Mouse (Mus musculus) embryonic stem cell, embryonic (primary cell): ENCODE results near the gene Tent2.
"Not testable (repeated sequence)": the region's sequence is repeated elsewhere in the genome, so short reads cannot be mapped to it uniquely, and the experiment has no call there.

Experiments used
- CTCF ChIA-PET, 4 experiments: fragments of 300-600 bp in 2 of 4; fragments of 350-600 bp in 2 of 4; sonication (Branson Sonifier 250); formaldehyde crosslinking; loops; one replicate each; lab custom pipeline; 2022; ENCODE audit warnings: inconsistent platforms in 2 of 4; lab: Charles Lee
- POLR2A ChIA-PET, 4 experiments: fragments of 300-600 bp in 2 of 4; fragments of 350-600 bp in 2 of 4; sonication (Branson Sonifier 250); formaldehyde crosslinking; loops; one replicate each; lab custom pipeline; 2022; ENCODE audit warnings: antibody characterized with exemption in 4 of 4, inconsistent platforms in 1 of 4; lab: Charles Lee

The Tent2 gene

DNA sequence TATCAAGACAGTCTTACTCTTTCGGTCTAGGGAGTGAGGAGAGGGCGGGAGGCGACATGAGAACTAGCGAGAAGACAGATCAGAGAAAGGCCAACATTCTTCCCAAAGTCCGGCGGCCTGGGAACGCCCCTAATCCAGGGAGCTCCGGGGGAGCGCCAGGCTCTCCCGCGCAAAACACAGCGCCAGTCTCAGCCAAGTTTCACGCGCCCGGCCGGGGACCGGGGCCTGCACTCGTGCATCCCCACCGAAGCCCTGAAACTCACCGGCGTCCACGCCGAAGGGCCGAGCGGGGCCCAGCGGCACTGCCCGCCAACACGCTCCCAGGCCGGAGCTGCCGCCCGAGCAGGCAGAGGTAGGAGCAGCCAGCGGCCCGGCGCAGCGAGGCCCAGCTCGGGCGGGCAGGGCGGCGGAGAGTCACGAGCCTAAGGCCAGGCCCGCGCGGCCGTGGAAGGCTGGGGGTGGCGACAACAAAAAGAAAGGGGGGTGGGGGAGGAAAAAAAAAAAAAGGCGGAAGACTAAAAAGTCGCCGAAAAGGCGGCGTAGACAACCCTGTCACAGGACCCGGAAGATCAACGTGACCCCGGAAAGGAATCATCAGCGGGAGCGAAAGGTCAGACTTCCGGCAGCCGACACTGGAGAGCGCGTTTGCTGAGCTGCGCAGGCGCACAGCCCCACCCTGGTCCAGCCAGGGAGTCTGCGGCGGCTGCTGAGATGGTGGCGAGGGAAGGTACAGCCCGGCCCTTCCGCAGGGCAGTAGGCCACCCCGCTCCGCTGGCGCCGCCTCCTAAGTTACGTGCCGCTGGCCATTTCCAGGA is at the start of gene Tent2:
Gene Tent2 (minus strand): TSS at position 555 of the 815 bp plus-strand sequence.
- ChIA-PET POLR2A (interaction anchor here (0.5 to 2.4 kb wide), 46 partner anchors 8 to 976 kb away, joined by 3 to 15 read pairs (median 4); partner anchors contain the start of genes Cmya5 (in 3 of the 4), Dhfr (in 2 of the 4), Msh3 (in 2 of the 4) and Bhmt (in 1 of the 4)), CTCF (interaction anchor here in 3 of 4 experiments (0.6 to 1.5 kb wide), 2 partner anchors 51 to 380 kb away, joined by 3 to 6 read pairs (median 4); no protein-coding TSS in a partner anchor)

DNA sequence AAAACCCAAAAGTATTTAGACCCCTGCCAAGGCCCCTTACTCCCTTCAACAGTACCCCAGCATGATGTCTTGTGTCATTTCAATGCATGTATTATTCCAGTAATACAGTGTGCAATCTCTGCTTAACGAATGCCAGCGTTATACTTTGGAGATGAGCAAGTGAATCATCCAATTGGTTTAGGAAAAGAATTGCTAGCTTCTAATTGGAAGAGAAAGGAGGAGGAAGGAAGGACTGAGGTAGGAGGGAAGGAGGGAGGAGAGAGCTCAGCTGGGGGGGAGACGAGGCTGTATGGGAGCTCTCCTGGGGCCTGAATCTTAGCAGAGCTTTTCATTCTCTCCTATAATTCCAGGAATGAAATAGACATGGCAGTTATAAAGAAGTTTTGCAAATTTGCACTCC is 49.0 kb upstream of the Tent2 start:
- ChIA-PET CTCF (interaction anchor here (0.6 to 2.5 kb wide), 9 partner anchors 244 to 1188 kb away, joined by 3 to 29 read pairs (median 5); no protein-coding TSS in a partner anchor), POLR2A (interaction anchor here in 2 of 4 experiments (0.6 to 0.7 kb wide), 2 partner anchors 248 to 726 kb away, joined by 4 to 10 read pairs; no protein-coding TSS in a partner anchor)

DNA sequence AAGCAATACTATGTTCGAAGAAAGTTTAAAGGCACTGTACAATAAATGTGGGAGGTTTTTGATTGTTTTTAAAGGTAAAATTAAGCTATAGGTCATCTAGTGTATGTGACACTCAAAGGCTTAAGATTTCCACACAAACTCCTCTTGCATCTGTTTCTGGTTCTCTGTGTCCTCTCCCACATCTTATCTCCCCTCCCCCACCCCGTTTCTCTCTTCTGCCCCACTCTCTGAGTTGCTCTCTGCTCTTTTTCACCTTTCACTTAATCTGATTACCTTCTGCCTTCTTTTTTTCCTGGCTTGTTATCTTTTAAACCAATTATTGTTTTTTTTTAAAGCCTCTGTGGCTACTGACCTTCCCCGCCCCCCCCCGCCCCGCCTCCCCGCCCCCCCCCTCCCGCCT is 47.4 kb upstream of the Tent2 start:
- ChIA-PET POLR2A (interaction anchor here in 2 of 4 experiments (0.6 to 0.7 kb wide), 2 partner anchors 410 to 887 kb away, joined by 4 read pairs; no protein-coding TSS in a partner anchor), CTCF (no interaction called here)

DNA sequence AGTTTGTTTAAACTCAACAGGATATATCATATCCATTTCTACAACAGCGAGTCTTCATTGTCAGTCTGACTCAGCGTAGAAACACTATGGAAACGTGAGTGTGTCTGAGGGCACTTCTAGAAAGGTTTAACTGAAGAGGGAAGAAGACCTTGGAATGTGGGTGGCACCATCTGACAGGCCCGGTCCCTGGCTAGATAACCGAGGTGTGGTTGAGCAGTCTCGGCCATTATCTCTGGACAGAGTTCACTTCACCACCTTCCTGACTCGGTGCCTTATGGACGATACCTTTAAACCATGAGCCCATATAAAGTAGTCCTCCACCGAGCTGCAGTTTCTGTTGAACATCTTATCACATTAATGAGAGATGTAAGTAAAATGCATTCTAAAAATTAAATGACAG is 46.9 kb upstream of the Tent2 start:
- ChIA-PET CTCF (no interaction called here), POLR2A (interaction anchor here in 2 of 4 experiments (0.6 to 1.0 kb wide), 2 partner anchors 47 to 410 kb away, joined by 4 to 5 read pairs; partner anchors contain the start of gene Tent2 (in 1 of the 2))

DNA sequence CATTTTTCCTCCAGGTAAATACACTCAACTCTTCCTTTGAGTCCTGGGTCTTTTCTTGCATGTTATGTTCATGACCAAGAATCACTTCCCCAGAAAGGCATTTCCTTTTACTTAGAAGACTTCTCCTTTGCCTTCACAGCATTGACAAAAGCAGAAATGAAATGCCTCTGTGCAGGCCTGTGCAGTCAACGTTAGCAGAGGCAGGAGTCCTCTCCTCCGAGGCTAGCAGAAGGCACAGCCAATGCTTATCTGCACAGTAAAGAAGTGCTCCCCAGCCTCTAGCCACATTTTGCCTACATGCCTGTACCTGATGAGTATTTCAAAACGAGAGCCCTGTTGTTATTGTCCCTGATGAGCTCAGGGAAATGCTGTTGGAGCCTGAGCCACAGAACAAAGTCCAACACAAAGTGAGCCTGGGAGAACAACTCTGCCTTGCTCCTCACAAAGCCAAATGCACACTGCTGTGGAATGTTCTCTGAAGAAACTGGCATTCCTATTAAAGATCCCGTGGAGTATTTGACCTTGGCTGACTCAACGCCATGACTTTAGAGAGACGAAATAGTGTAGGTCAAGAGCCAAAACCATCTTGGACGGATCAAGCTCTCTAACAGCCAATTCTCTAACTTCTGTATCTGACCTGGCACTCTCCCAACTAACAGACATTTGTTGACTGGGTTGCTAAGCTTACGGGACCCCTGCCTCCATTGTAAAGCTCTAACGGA is 45.7 kb upstream of the Tent2 start:
- ChIA-PET POLR2A (interaction anchor here in 1 of 4 experiments (1.0 kb wide), 1 partner anchor 46 kb away, joined by 5 read pairs; the partner anchor contains the start of gene Tent2), CTCF (no interaction called here)

GRCm38 (mm10) chr13:93234267-93235039 is 42.3 kb upstream of the Tent2 start:
- CTCF ChIA-PET: interaction anchor here in 3 of 4 experiments (0.6 to 1.7 kb wide), 3 partner anchors 9 to 531 kb away, joined by 3 to 6 read pairs (median 5); no protein-coding TSS in a partner anchor
- POLR2A ChIA-PET: no interaction called here

DNA sequence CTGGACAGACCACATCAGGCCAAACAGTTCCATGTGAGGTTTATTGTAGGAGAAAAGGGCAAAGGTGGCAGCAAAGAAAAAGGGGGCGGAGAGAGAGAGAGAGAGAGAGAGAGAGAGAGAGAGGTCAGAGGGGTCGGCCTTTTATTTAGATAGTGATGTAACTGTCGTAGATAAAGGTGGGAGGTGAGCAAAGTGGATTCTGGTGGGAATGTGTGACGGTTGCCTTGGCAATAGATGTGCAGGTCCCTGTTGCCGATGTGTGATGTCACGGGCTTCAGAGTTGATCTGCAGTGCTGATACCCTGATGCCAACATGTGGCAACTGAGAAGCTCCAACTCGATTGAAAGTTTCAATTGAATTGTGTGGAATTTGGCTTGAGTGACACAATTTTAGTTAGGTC is 40.1 kb upstream of the Tent2 start:
- ChIA-PET POLR2A (no interaction called here), CTCF (interaction anchor here in 1 of 4 experiments (0.6 kb wide), 1 partner anchor 1341 kb away, joined by 3 read pairs; no protein-coding TSS in a partner anchor)

DNA sequence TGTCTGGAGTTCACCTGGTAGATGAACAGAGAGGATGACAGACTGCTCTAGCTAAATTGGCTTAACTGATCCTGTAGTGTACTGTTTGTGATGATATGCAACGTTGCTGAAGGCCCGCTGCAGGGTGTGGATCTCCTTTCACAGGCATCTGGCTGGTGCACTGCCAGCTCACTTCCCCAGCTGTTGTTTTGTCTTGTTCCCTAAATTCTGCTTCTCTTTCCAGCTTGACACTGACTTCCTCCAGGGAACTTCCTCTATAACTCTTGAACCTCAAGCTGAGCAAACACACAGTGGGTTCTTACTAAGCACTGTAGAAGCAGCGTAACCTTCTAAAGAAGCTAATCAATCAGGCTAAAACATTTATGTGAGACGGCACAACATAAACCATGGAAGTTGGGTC is 38.8 kb upstream of the Tent2 start:
- ChIA-PET CTCF (interaction anchor here in 1 of 4 experiments (1.2 kb wide), 1 partner anchor 12 kb away, joined by 4 read pairs; no protein-coding TSS in a partner anchor), POLR2A (no interaction called here)

- CTCF ChIA-PET: no interaction called here
- POLR2A ChIA-PET: no interaction called here
Measured at GRCm38 (mm10) chr13:93211741-93212140, 19.6 kb upstream of the Tent2 start.

- CTCF ChIA-PET: interaction anchor here in 2 of 4 experiments (1.2 to 1.5 kb wide), 1 partner anchor 51 kb away, joined by 4 to 6 read pairs; no protein-coding TSS in a partner anchor
- POLR2A ChIA-PET: interaction anchor here (0.6 to 2.4 kb wide), 38 partner anchors 8 to 976 kb away, joined by 3 to 15 read pairs (median 4); partner anchors contain the start of genes Cmya5 (in 3 of the 4), Dhfr (in 2 of the 4), Msh3 (in 2 of the 4) and Serinc5 (in 1 of the 4)
Measured at GRCm38 (mm10) chr13:93192646-93193026, 451 bp upstream of the Tent2 start.

- CTCF ChIA-PET: interaction anchor here in 1 of 4 experiments (1.5 kb wide), 1 partner anchor 54 kb away, joined by 4 read pairs; no protein-coding TSS in a partner anchor
- POLR2A ChIA-PET: interaction anchor here in 2 of 4 experiments (0.6 to 1.9 kb wide), 4 partner anchors 12 to 363 kb away, joined by 4 to 6 read pairs (median 4); partner anchors contain the start of gene Cmya5 (in 1 of the 2)
Measured at GRCm38 (mm10) chr13:93189416-93189815, 2.8 kb downstream of the Tent2 start.

DNA sequence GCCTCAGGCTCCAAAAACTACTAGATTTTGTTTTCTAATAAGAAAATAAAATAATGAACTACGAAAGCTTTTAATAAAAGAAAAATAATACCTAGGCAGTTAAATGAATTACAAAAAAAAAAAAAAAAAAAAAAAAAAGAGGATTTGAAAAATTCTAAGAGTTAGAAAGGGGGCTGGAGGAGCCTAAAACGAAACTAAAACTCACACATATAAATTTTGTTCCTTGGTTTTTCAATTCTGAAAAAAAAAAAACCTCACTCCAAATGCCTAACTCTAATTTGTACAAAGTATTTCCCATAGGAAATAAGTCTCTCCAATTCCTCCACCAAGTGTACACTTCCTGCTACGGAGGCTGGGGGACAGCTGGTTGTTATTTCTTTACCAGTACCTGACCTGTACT is 3.4 kb downstream of the Tent2 start:
- POLR2A ChIA-PET: interaction anchor here in 2 of 4 experiments (0.6 to 1.9 kb wide), 8 partner anchors 11 to 834 kb away, joined by 3 to 6 read pairs (median 4); partner anchors contain the start of genes Cmya5 (in 1 of the 2), Dhfr (in 1 of the 2) and Msh3 (in 1 of the 2)
- CTCF ChIA-PET: interaction anchor here in 1 of 4 experiments (1.5 kb wide), 1 partner anchor 54 kb away, joined by 4 read pairs; no protein-coding TSS in a partner anchor

DNA sequence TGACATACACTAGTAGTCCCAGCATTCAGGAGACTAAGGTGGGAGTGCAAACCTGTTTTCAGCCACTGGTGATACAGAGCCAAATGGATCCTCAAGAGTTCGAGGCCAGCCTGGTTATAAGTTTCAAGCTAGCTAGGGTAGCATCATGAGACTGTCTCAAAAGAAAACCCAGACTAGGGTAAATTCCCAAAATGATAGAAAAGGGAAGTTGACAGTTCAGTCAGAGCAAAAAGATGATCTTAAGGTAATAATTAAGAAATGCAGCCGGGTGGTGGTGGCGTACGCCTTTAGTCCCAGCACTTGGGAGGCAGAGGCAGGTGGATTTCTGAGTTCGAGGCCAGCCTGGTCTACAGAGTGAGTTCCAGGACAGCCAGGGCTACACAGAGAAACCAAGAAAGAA is 4.4 kb downstream of the Tent2 start:
- POLR2A ChIA-PET: interaction anchor here in 2 of 4 experiments (0.9 to 1.9 kb wide), 5 partner anchors 10 to 26 kb away, joined by 3 to 6 read pairs (median 3); no protein-coding TSS in a partner anchor
- CTCF ChIA-PET: not testable (repeated sequence)

GRCm38 (mm10) chr13:93180351-93180750 is 11.8 kb downstream of the Tent2 start:
- ChIA-PET POLR2A (interaction anchor here in 2 of 4 experiments (1.3 to 2.4 kb wide), 2 partner anchors 12 to 14 kb away, joined by 3 to 5 read pairs; partner anchors contain the start of gene Tent2 (in 1 of the 2)), CTCF (no interaction called here)

DNA sequence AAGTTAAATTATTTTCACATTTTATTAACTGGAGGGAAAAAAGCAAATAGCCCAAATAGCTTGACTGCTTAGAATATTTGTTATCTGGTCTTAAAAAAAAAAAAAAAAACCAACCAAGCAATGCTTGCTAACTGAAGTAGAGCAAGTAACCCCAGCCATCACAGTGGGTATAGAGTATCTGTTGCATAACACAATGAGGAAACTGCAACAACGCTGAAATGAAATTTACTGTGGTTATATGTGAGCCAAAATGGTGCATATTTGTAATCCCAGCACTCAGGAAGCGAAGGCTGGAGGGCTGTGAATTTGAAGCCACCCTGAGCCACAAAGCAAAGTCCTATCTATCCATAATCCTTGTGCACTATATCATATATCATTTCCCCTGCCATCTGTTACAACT is 12.7 kb downstream of the Tent2 start:
- ChIA-PET CTCF (no interaction called here), POLR2A (interaction anchor here in 2 of 4 experiments (1.3 to 2.4 kb wide), 2 partner anchors 13 kb away, joined by 3 to 5 read pairs; partner anchors contain the start of gene Tent2 (in 1 of the 2))

DNA sequence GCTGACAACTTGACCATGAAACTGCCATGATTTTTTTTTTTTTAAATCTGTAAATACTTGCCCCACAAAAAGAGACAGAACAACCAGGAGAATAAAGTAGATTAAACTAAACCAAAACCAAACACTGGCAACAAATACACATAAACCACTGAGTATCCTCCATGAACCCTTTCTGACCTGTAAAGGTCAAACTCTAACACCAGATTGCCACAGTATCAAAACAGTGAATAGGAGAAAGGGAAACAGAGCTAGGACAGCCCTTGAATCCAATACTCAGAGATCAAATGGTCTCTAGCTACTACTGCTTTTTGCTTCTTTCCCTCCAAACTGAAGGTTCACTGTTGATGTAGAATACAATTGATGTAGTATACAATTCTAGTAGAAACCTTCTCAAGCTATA is 14.6 kb downstream of the Tent2 start:
- ChIA-PET CTCF (no interaction called here), POLR2A (interaction anchor here in 3 of 4 experiments (0.7 to 3.3 kb wide), 5 partner anchors 11 to 15 kb away, joined by 3 to 12 read pairs (median 5); partner anchors contain the start of gene Tent2 (in 3 of the 3))

DNA sequence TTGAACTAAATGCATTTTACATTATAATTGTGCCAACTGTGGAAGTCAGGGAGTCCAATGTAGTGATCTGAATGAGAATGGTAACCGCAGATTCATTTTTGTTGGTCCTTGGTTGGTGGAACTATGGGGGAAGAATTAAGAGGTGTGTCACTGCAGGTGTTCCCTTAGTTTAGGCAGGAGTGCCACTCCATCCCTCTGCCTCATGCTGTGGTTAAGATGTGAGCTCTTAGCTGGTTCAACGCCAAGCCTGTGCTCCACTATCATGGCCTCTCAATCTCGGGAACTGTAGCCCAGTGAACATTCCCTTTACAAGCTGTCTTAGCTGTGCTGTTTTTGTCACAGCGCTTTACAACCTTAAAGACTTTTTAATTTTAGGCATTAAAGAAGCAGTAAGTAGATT is 28.9 kb downstream of the Tent2 start:
- ChIA-PET CTCF (no interaction called here), POLR2A (interaction anchor here in 2 of 4 experiments (0.7 to 2.0 kb wide), 6 partner anchors 7 to 29 kb away, joined by 3 to 5 read pairs (median 4); partner anchors contain the start of gene Tent2 (in 1 of the 2))
